Mouse (Mus musculus): ENCODE measurements at regions not wholly inside any gene's neighbourhood (a gene's known extent, or its start where the extent isn't known, plus 50 kb on each side); places are given as distances from the start of the nearest gene placed in this dataset.

DNA sequence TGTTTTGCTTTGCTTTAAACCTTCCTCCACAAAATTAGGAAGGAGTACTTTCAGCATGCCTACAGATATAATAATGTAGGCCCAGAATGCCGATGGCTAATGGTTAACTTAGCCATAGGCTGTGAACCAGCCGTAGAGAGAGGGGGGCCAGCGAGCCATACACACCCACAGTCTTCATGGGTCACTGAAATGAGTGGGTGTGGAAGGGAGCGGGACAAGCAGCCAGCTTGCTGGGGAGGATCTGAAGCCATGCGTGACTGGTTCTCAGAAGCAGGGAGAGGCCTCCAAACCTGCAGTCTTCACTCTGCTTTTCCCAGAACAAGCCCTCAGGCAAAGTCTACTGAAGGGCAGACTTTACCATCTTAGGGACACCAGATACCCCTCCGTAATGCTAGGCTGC is 50.8 kb upstream of the Ptpn13 start:
- TF ChIP-seq POLR2A (IDR thresholded peaks at IDR 0.05; ENCODE audit: low read depth, low read length), result no peak
- no peak for TF ChIP-seq CTCF (IDR thresholded peaks at IDR 0.05; ENCODE audit: extremely low read depth, insufficient read length, insufficient replicate concordance, low read depth, low read length)
- H3K4me1 ChIP-seq (ENCODE audit: control insufficient read depth, insufficient read depth, insufficient read length, low read length), result 0 out of 2 replicates have a peak, but pooled peaks cover 3% of the 10 kb centered on the region
- no peaks in the 10 kb centered on the region for H3K36me3 ChIP-seq (ENCODE audit: control insufficient read depth, insufficient read depth, low read length)
- H3K4me3 ChIP-seq (ENCODE audit: low read depth, low read length), result no peak overlapping the region
- H3K27ac ChIP-seq (ENCODE audit: insufficient read depth, low read depth, low read length), result no peak overlapping the region
- 54% methylated on average over 6 of the region's 6 CpGs for WGBS
- no peaks in the 10 kb centered on the region for H3K27me3 ChIP-seq (ENCODE audit: control insufficient read depth, insufficient read depth, low read length)

DNA sequence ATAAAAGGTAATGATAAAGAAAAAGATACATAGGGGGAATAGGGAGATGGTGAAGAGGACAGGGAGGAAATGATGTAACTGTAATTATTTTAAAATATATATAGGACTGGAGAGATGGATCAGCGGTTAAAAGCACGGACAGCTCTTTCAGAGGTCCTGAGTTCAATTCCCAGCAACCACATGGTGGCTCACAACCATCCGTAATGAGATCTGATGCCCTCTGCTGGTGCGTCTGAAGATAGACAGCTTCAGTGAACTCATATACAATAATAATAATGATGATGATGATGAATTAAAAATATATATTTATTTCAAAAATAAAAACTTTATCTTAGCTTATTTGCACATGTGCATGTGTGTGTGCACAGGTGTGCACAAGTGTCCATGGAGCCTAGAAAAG is 51.9 kb upstream of the Ptpn13 start:
- WGBS, result 97% methylated on average over 4 of the region's 4 CpGs
- H3K27me3 ChIP-seq (ENCODE audit: control insufficient read depth, insufficient read depth, low read length), result no peaks in the 10 kb centered on the region
- no peak overlapping the region for H3K4me3 ChIP-seq (ENCODE audit: low read depth, low read length)
- no peak overlapping the region for H3K27ac ChIP-seq (ENCODE audit: insufficient read depth, low read depth, low read length)
- H3K36me3 ChIP-seq (ENCODE audit: control insufficient read depth, insufficient read depth, low read length), result no peaks in the 10 kb centered on the region
- 0 out of 2 replicates have a peak, but pooled peaks cover 3% of the 10 kb centered on the region for H3K4me1 ChIP-seq (ENCODE audit: control insufficient read depth, insufficient read depth, insufficient read length, low read length)
- TF ChIP-seq CTCF (IDR thresholded peaks at IDR 0.05; ENCODE audit: extremely low read depth, insufficient read length, insufficient replicate concordance, low read depth, low read length) (no peak), POLR2A (IDR thresholded peaks at IDR 0.05; ENCODE audit: low read depth, low read length) (no peak)

GRCm38 (mm10) chr5:103370456-103370855 is 54.5 kb upstream of the Ptpn13 start:
- no peaks in the 10 kb centered on the region for H3K27me3 ChIP-seq (ENCODE audit: control insufficient read depth, insufficient read depth, low read length)
- no peak overlapping the region for H3K27ac ChIP-seq (ENCODE audit: insufficient read depth, low read depth, low read length)
- no peaks in the 10 kb centered on the region for H3K36me3 ChIP-seq (ENCODE audit: control insufficient read depth, insufficient read depth, low read length)
- 76% methylated on average over 4 of the region's 4 CpGs for WGBS
- no peaks in the 10 kb centered on the region for H3K4me1 ChIP-seq (ENCODE audit: control insufficient read depth, insufficient read depth, insufficient read length, low read length)
- H3K4me3 ChIP-seq (ENCODE audit: low read depth, low read length), result no peak overlapping the region
- TF ChIP-seq CTCF (IDR thresholded peaks at IDR 0.05; ENCODE audit: extremely low read depth, insufficient read length, insufficient replicate concordance, low read depth, low read length) (no peak), POLR2A (IDR thresholded peaks at IDR 0.05; ENCODE audit: low read depth, low read length) (no peak)

- WGBS, result 83% methylated on average over 10 of the region's 10 CpGs
- H3K4me3 ChIP-seq (ENCODE audit: low read depth, low read length), result no peak overlapping the region
- H3K27me3 ChIP-seq (ENCODE audit: control insufficient read depth, insufficient read depth, low read length), result no peaks in the 10 kb centered on the region
- H3K36me3 ChIP-seq (ENCODE audit: control insufficient read depth, insufficient read depth, low read length), result no peaks in the 10 kb centered on the region
- TF ChIP-seq CTCF (IDR thresholded peaks at IDR 0.05; ENCODE audit: extremely low read depth, insufficient read length, insufficient replicate concordance, low read depth, low read length), result 0 out of 2 replicates have a peak, but pooled peaks have one; percentile 8
- TF ChIP-seq POLR2A (IDR thresholded peaks at IDR 0.05; ENCODE audit: low read depth, low read length), result no peak
- H3K27ac ChIP-seq (ENCODE audit: insufficient read depth, low read depth, low read length), result no peak overlapping the region
- no peaks in the 10 kb centered on the region for H3K4me1 ChIP-seq (ENCODE audit: control insufficient read depth, insufficient read depth, insufficient read length, low read length)
Measured at GRCm38 (mm10) chr5:103368993-103369392, 56.0 kb upstream of the Ptpn13 start.

DNA sequence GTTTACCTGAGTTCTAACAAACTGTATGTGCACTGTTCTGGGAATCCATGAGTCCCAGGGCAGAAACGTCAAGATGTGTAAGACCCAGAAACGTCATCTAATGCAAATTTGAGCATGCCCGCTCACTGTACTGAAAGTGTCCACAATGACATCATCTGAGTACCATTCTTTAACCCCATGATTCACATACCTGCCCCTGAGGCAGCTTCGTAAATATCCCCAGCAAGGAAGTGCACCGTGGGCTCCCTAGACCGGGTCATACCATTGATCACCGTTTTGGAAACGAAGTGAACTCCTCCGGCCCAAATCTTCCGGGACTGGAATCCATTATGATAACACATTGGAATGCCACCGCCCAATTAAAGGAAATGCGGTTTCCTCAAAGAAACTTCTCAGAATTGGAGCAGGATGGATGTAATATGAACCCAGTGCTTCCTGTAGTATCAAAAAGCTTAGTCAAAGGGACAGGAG is 57.8 kb upstream of the Ptpn13 start:
- no peaks in the 10 kb centered on the region for H3K4me1 ChIP-seq (ENCODE audit: control insufficient read depth, insufficient read depth, insufficient read length, low read length)
- WGBS, result 58% methylated on average over 12 of the region's 12 CpGs
- no peak overlapping the region for H3K4me3 ChIP-seq (ENCODE audit: low read depth, low read length)
- TF ChIP-seq CTCF (IDR thresholded peaks at IDR 0.05; ENCODE audit: extremely low read depth, insufficient read length, insufficient replicate concordance, low read depth, low read length), result no peak
- TF ChIP-seq POLR2A (IDR thresholded peaks at IDR 0.05; ENCODE audit: low read depth, low read length), result no peak
- no peak overlapping the region for H3K27ac ChIP-seq (ENCODE audit: insufficient read depth, low read depth, low read length)
- H3K36me3 ChIP-seq (ENCODE audit: control insufficient read depth, insufficient read depth, low read length), result no peaks in the 10 kb centered on the region
- H3K27me3 ChIP-seq (ENCODE audit: control insufficient read depth, insufficient read depth, low read length), result no peaks in the 10 kb centered on the region

DNA sequence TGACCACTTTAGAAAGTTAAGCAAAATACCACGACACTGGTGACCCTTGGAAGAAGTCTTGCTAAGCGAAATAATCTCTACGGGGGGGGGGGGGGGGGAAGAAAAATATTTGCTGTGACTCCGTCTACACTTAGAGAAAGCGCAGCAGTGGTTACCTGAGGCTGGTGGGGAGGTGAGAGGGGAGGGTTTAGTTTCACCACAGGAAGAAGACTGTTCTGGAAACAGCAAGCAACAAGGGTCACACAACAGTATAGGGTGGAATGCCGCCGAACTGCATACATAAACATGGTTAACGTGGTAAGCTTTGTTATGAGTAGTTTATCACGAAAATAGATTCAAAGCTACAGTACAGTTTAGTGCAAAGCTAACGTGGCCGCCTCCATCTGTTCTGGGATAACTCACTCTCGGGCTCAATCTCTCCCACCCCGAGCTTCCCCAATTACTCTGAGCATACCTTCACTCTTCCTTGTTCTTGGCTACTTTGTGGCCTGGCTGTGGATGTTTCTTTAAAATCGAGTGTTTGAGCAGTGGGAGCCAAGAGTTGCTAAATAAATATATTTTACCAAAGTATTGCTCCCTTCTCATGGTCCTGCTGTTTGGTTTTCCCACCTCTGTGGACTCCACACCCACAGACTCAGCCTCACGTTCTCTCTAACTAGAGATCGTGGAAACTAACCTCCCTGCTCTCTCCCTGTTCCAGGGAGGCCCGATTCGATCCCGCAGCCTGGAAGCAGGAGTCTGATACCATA is 59.1 kb upstream of the Ptpn13 start:
- WGBS, result 73% methylated on average over 19 of the region's 19 CpGs
- no peak for TF ChIP-seq CTCF (IDR thresholded peaks at IDR 0.05; ENCODE audit: extremely low read depth, insufficient read length, insufficient replicate concordance, low read depth, low read length)
- no peak for TF ChIP-seq POLR2A (IDR thresholded peaks at IDR 0.05; ENCODE audit: low read depth, low read length)
- H3K36me3 ChIP-seq (ENCODE audit: control insufficient read depth, insufficient read depth, low read length), result no peaks in the 10 kb centered on the region
- no peak overlapping the region for H3K4me3 ChIP-seq (ENCODE audit: low read depth, low read length)
- no peak overlapping the region for H3K27ac ChIP-seq (ENCODE audit: insufficient read depth, low read depth, low read length)
- H3K27me3 ChIP-seq (ENCODE audit: control insufficient read depth, insufficient read depth, low read length), result no peaks in the 10 kb centered on the region
- no peaks in the 10 kb centered on the region for H3K4me1 ChIP-seq (ENCODE audit: control insufficient read depth, insufficient read depth, insufficient read length, low read length)

DNA sequence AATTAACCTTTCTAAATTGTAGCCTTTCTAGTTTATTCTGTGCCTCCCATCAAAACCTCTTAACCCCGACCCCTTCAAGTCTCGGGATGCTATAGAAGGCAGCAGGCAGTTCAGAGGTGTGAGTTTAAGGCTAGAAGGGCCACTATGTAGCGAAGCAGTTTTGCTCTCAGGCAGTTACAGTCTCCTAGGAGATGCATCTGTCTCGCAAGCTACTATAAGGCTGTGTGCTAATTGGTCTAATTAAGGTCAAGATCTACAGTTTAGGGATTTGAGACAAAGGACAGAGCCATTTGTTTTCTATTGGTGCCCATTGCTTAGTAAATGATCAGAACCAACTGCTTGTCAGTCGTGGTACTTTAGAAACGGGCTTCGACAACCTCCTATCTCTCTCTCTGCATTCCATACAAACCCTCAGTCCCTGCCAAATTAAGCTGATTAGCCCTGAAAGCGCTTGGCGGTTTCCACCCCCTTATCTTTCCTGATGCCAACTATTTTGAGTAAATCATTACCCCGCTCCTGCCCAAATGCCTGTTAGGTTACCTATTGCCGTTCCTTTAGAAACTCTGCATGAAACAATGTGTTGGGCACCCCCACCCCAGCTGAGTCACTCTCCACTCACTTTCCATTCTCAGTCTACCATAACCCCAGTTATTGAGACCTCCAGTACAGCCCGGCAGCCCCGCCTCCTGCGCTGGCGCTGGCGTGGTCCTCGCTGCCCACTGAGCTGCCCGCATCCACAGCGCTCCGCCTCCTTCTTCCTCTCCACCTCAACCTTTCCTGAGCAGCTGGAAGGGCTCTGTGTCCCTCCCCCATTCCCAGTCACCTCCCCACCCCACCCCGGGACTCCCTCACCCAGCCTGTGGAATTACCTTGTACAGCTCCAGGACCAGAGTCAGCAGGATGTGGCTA is 59.9 kb upstream of the Ptpn13 start:
- WGBS, result 59% methylated on average over 21 of the region's 21 CpGs
- Histone ChIP-seq H3K27me3 (ENCODE audit: control insufficient read depth, insufficient read depth, low read length) (no peaks in the 10 kb centered on the region), H3K36me3 (ENCODE audit: control insufficient read depth, insufficient read depth, low read length) (no peaks in the 10 kb centered on the region), H3K27ac (ENCODE audit: insufficient read depth, low read depth, low read length) (no peak overlapping the region), H3K4me1 (ENCODE audit: control insufficient read depth, insufficient read depth, insufficient read length, low read length) (peaks cover 4% of the 10 kb centered on the region; the same call in 1 of the 2 replicates), H3K4me3 (ENCODE audit: low read depth, low read length) (no peak overlapping the region)
- TF ChIP-seq POLR2A (IDR thresholded peaks at IDR 0.05; ENCODE audit: low read depth, low read length) (no peak), CTCF (IDR thresholded peaks at IDR 0.05; ENCODE audit: extremely low read depth, insufficient read length, insufficient replicate concordance, low read depth, low read length) (no peak)

Data from small intestine, adult 2 months (tissue).